Mouse (Mus musculus) kidney, postnatal 0 days (tissue): ENCODE data around the gene Tmem161a. TPM values are rescaled to one million over a fixed set of nuclear protein-coding genes. Genes with fewer than 3 reads are reported as not detected.
"Not testable (repeated sequence)": the region's sequence is repeated elsewhere in the genome, so short reads cannot be mapped to it uniquely, and the experiment has no call there.

Experiments
- ATAC-seq: fragments of 200-750 bp; cut with Nextera tagmentation; replicated peaks from 2 replicates; pipeline ENCODE4 v1.8.0; 2017; ENCODE audit warnings: low read depth, moderate number of reproducible peaks, moderate TSS enrichment, moderate library complexity; ENCODE audit not compliant: low FRiP score
- DNase-seq: peaks from one replicate; pipeline ENCODE4 v3.0.0-alpha.2; 2016; ENCODE audit warnings: low spot score
- H3K27ac ChIP-seq: fragments of 300-500 bp; sonication (generic); 2 replicates; pipeline ENCODE4 v1.5.1; 2014; ENCODE audit warnings: mild to moderate bottlenecking
- H3K27me3 ChIP-seq: fragments of 300-500 bp; sonication (generic); 2 replicates; pipeline ENCODE4 v1.6.1; 2014; ENCODE audit warnings: low read length, mixed read lengths; ENCODE audit not compliant: insufficient read depth
- H3K36me3 ChIP-seq: fragments of 300-500 bp; sonication (generic); 2 replicates; pipeline ENCODE4 v1.6.1; 2014; ENCODE audit warnings: low read length, mixed read lengths; ENCODE audit not compliant: insufficient read depth
- H3K4me1 ChIP-seq: fragments of 300-500 bp; sonication (generic); replicated peaks from 2 replicates; pipeline ENCODE4 v1.6.1; 2014; ENCODE audit warnings: antibody characterized with exemption, low read length, mixed read lengths; ENCODE audit not compliant: insufficient read depth
- H3K4me2 ChIP-seq: fragments of 300-500 bp; sonication (generic); 2 replicates; pipeline ENCODE4 v1.6.1; 2014; ENCODE audit warnings: mild to moderate bottlenecking, low read length, moderate library complexity, mixed read lengths
- H3K4me3 ChIP-seq: fragments of 300-500 bp; sonication (generic); replicated peaks from 2 replicates; pipeline ENCODE4 v1.5.1; 2014; ENCODE audit warnings: low read depth, low read length
- H3K9ac ChIP-seq: fragments of 300-500 bp; sonication (generic); 2 replicates; pipeline ENCODE4 v1.6.1; 2014; ENCODE audit warnings: low read depth, low read length
- H3K9me3 ChIP-seq: fragments of 300-500 bp; sonication (generic); replicated peaks from 2 replicates; pipeline ENCODE4 v1.6.1; 2016; ENCODE audit warnings: low read length, inconsistent platforms, mixed read lengths
- CTCF ChIP-seq: IDR thresholded peaks from 2 replicates; pipeline ENCODE4 v1.5.1; 2016; ENCODE audit warnings: antibody characterized with exemption, low read depth, mild to moderate bottlenecking, moderate library complexity
- WGBS: fragments of 180-500 bp; shearing (Covaris S2); extraction: QIAGEN DNeasy Blood & Tissue Kit; methylation state at CpG from one replicate; pipeline ENCODE4 v1.1.7; 2014; 5-methylcytosine and 5-hydroxymethylcytosine counted together
- polyA plus RNA-seq: library from polyadenylated mRNA; unstranded; fragments of >200 nt; fragmentation: Nextera tagmentation; extraction: Ambion mirVana; gene quantifications from 2 replicates; pipeline ENCODE4 v1.2.1, GENCODE M21; 2015

Gene Tmem161a
- polyA plus RNA-seq, 1 experiment from 2014 or later: 52.3 TPM

- H3K27me3 ChIP-seq: no peaks in the 10 kb centered on the region
- H3K4me2 ChIP-seq: peak overlapping the region; percentile 98
- 86% methylated on average over 1 of the region's 1 CpGs for WGBS
- ATAC-seq (no peak), DNase-seq (no peak)
- H3K36me3 ChIP-seq: no peaks in the 10 kb centered on the region
- H3K9ac ChIP-seq: peak overlapping the region; percentile 58
- H3K9me3 ChIP-seq: no peaks in the 10 kb centered on the region
- H3K4me3 ChIP-seq: peak overlapping the region; percentile 62
- H3K27ac ChIP-seq: no peak overlapping the region
- peaks cover 5% of the 10 kb centered on the region for H3K4me1 ChIP-seq
- no peak for TF ChIP-seq CTCF
Measured at GRCm38 (mm10) chr8:70211275-70211674, 39.1 kb downstream of the Tmem161a start.

GRCm38 (mm10) chr8:70211726-70212111 is 39.6 kb downstream of the Tmem161a start:
- no peak for DNase-seq

GRCm38 (mm10) chr8:70212112-70213055 is 40.2 kb downstream of the Tmem161a start, which contains the start of gene Slc25a42:
Gene Slc25a42, minus strand, starts transcription at chr8:70212305.
- Histone ChIP-seq H3K36me3 (no peaks in the 10 kb centered on the region), H3K4me1 (peaks cover 5% of the 10 kb centered on the region), H3K9me3 (no peaks in the 10 kb centered on the region), H3K27ac (peak within 1 kb of the TSS; percentile 81), H3K27me3 (no peaks in the 10 kb centered on the region), H3K9ac (peak within 1 kb of the TSS; percentile 58), H3K4me3 (peak within 1 kb of the TSS; percentile 62), H3K4me2 (peak within 1 kb of the TSS; percentile 98)
- peak; percentile 10; the same call in 1 of the 2 replicates for TF ChIP-seq CTCF
- under 1% methylated on average over 66 of the region's 66 CpGs for WGBS
- DNase-seq (peak; percentile 99), ATAC-seq (peak; percentile 99)

More at GRCm38 (mm10) chr8:70211726-70212111, 39.6 kb downstream of the Tmem161a start:
- Histone ChIP-seq H3K9ac (peak overlapping the region; percentile 58), H3K4me1 (peaks cover 5% of the 10 kb centered on the region), H3K27ac (peak overlapping the region; percentile 81), H3K4me3 (peak overlapping the region; percentile 62), H3K36me3 (no peaks in the 10 kb centered on the region), H3K4me2 (peak overlapping the region; percentile 98), H3K9me3 (no peaks in the 10 kb centered on the region), H3K27me3 (no peaks in the 10 kb centered on the region)
- ATAC-seq: no peak
- no peak for TF ChIP-seq CTCF
- WGBS: under 1% methylated on average over 31 of the region's 31 CpGs

GRCm38 (mm10) chr8:70214411-70214810 is 42.3 kb downstream of the Tmem161a start:
- ATAC-seq: no peak
- H3K27me3 ChIP-seq: no peaks in the 10 kb centered on the region
- no peaks in the 10 kb centered on the region for H3K36me3 ChIP-seq
- H3K4me2 ChIP-seq: no peak overlapping the region
- H3K4me3 ChIP-seq: no peak overlapping the region
- no peak for DNase-seq
- 63% methylated on average over 3 of the region's 3 CpGs for WGBS
- no peak overlapping the region for H3K9ac ChIP-seq
- H3K4me1 ChIP-seq: peaks cover 5% of the 10 kb centered on the region
- no peak overlapping the region for H3K27ac ChIP-seq
- TF ChIP-seq CTCF: no peak
- H3K9me3 ChIP-seq: no peaks in the 10 kb centered on the region

- 75% methylated on average over 5 of the region's 5 CpGs for WGBS
- no peak for TF ChIP-seq CTCF
- H3K9ac ChIP-seq: no peak overlapping the region
- no peak overlapping the region for H3K27ac ChIP-seq
- H3K9me3 ChIP-seq: no peaks in the 10 kb centered on the region
- H3K4me3 ChIP-seq: no peak overlapping the region
- H3K36me3 ChIP-seq: no peaks in the 10 kb centered on the region
- ATAC-seq (no peak), DNase-seq (no peak)
- H3K4me1 ChIP-seq: peaks cover 5% of the 10 kb centered on the region
- no peak overlapping the region for H3K4me2 ChIP-seq
- no peaks in the 10 kb centered on the region for H3K27me3 ChIP-seq
Measured at GRCm38 (mm10) chr8:70215092-70215491, 42.9 kb downstream of the Tmem161a start.

- not testable (repeated sequence) for H3K4me2 ChIP-seq, DNase-seq, H3K27me3 ChIP-seq, H3K9me3 ChIP-seq, H3K36me3 ChIP-seq, H3K27ac ChIP-seq, H3K4me3 ChIP-seq, H3K9ac ChIP-seq, ATAC-seq, H3K4me1 ChIP-seq
- 80% methylated on average over 3 of the region's 3 CpGs for WGBS
Measured at GRCm38 (mm10) chr8:70216161-70216560, 44.0 kb downstream of the Tmem161a start.
